Mouse (Mus musculus): ENCODE results near the gene Gm12394.
A peak's percentile ranks its signal among the peaks of the same experiment; 100 is the strongest.
"Not testable (repeated sequence)": the region's sequence is repeated elsewhere in the genome, so short reads cannot be mapped to it uniquely, and the experiment has no call there.

GRCm38 (mm10) chr4:42860483-42860882 lies 3.9 kb upstream of the Gm12394 start:
- TF ChIP-seq EP300 (IDR thresholded peaks at IDR 0.05; ENCODE audit: low read depth) = peak; percentile 93
- TF ChIP-seq CTCF (IDR thresholded peaks at IDR 0.05; ENCODE audit: low read depth) = not testable (repeated sequence)
